Mouse (Mus musculus): Measurements from ENCODE around the gene Cep295nl. TPM values are rescaled to one million over a fixed set of nuclear protein-coding genes. Genes with fewer than 3 reads are reported as not detected.

The Cep295nl gene
- polyA plus RNA-seq, 1 experiment, result not detected

GRCm38 (mm10) chr11:118346395-118347096, 4.2 kb upstream of the Cep295nl start:
- H3K27ac ChIP-seq (replicated peaks; ENCODE audit: low read depth, low read length), result no peak overlapping the region
- H3K4me1 ChIP-seq (ENCODE audit: control insufficient read depth, insufficient read depth, insufficient read length, low read length), result peaks cover 4% of the 10 kb centered on the region; the same call in 1 of the 2 replicates

GRCm38 (mm10) chr11:118345693-118346092, 3.4 kb upstream of the Cep295nl start:
- Histone ChIP-seq H3K4me1 (ENCODE audit: control insufficient read depth, insufficient read depth, insufficient read length, low read length) (peaks cover 4% of the 10 kb centered on the region; the same call in 1 of the 2 replicates), H3K27ac (replicated peaks; ENCODE audit: low read depth, low read length) (no peak overlapping the region), H3K4me3 (ENCODE audit: insufficient read depth, low read depth, low read length) (no peak overlapping the region)

More at GRCm38 (mm10) chr11:118346395-118347096, 4.2 kb upstream of the Cep295nl start:
- no peak overlapping the region for H3K4me3 ChIP-seq (ENCODE audit: insufficient read depth, low read depth, low read length)

- no peak overlapping the region for H3K4me3 ChIP-seq (ENCODE audit: insufficient read depth, low read depth, low read length)
- H3K27ac ChIP-seq (replicated peaks; ENCODE audit: low read depth, low read length), result no peak overlapping the region
- H3K4me1 ChIP-seq (ENCODE audit: control insufficient read depth, insufficient read depth, insufficient read length, low read length), result peaks cover 4% of the 10 kb centered on the region; the same call in 1 of the 2 replicates
Observed at GRCm38 (mm10) chr11:118343629-118344028, 1.3 kb upstream of the Cep295nl start.

GRCm38 (mm10) chr11:118337491-118338168, 4.7 kb downstream of the Cep295nl start:
- no peak overlapping the region for H3K4me3 ChIP-seq (ENCODE audit: insufficient read depth, low read depth, low read length)
- no peak overlapping the region for H3K27ac ChIP-seq (replicated peaks; ENCODE audit: low read depth, low read length)
- H3K4me1 ChIP-seq (ENCODE audit: control insufficient read depth, insufficient read depth, insufficient read length, low read length), result no peaks in the 10 kb centered on the region

- Histone ChIP-seq H3K27ac (replicated peaks; ENCODE audit: low read depth, low read length) (no peak overlapping the region), H3K4me3 (ENCODE audit: insufficient read depth, low read depth, low read length) (no peak overlapping the region), H3K4me1 (ENCODE audit: control insufficient read depth, insufficient read depth, insufficient read length, low read length) (no peaks in the 10 kb centered on the region)
Observed at GRCm38 (mm10) chr11:118333431-118333830, 8.9 kb downstream of the Cep295nl start.

- Histone ChIP-seq H3K27ac (replicated peaks; ENCODE audit: low read depth, low read length) (peak overlapping the region; percentile 34; the same call in 1 of the 2 replicates), H3K4me3 (ENCODE audit: insufficient read depth, low read depth, low read length) (no peak overlapping the region), H3K4me1 (ENCODE audit: control insufficient read depth, insufficient read depth, insufficient read length, low read length) (no peaks in the 10 kb centered on the region)
Observed at GRCm38 (mm10) chr11:118332376-118332775, 9.9 kb downstream of the Cep295nl start.

- H3K4me1 ChIP-seq (ENCODE audit: control insufficient read depth, insufficient read depth, insufficient read length, low read length), result no peaks in the 10 kb centered on the region
- no peak overlapping the region for H3K27ac ChIP-seq (replicated peaks; ENCODE audit: low read depth, low read length)
- H3K4me3 ChIP-seq (ENCODE audit: insufficient read depth, low read depth, low read length), result no peak overlapping the region
Observed at GRCm38 (mm10) chr11:118330777-118331176, 11.5 kb downstream of the Cep295nl start.

GRCm38 (mm10) chr11:118330361-118330760, 11.9 kb downstream of the Cep295nl start:
- no peak overlapping the region for H3K4me3 ChIP-seq (ENCODE audit: insufficient read depth, low read depth, low read length)
- H3K4me1 ChIP-seq (ENCODE audit: control insufficient read depth, insufficient read depth, insufficient read length, low read length), result no peaks in the 10 kb centered on the region
- H3K27ac ChIP-seq (replicated peaks; ENCODE audit: low read depth, low read length), result no peak overlapping the region

- Histone ChIP-seq H3K4me1 (ENCODE audit: control insufficient read depth, insufficient read depth, insufficient read length, low read length) (peaks cover 2% of the 10 kb centered on the region; the same call in 1 of the 2 replicates), H3K27ac (replicated peaks; ENCODE audit: low read depth, low read length) (no peak overlapping the region), H3K4me3 (ENCODE audit: insufficient read depth, low read depth, low read length) (no peak overlapping the region)
Observed at GRCm38 (mm10) chr11:118328947-118329346, 13.4 kb downstream of the Cep295nl start.

- Histone ChIP-seq H3K4me3 (ENCODE audit: insufficient read depth, low read depth, low read length) (no peak overlapping the region), H3K27ac (replicated peaks; ENCODE audit: low read depth, low read length) (no peak overlapping the region)
Observed at GRCm38 (mm10) chr11:118328511-118328910, 13.8 kb downstream of the Cep295nl start.

GRCm38 (mm10) chr11:118326991-118327971, 15.0 kb downstream of the Cep295nl start:
- peak overlapping the region; percentile 49 for H3K27ac ChIP-seq (replicated peaks; ENCODE audit: low read depth, low read length)
- no peak overlapping the region for H3K4me3 ChIP-seq (ENCODE audit: insufficient read depth, low read depth, low read length)
- peaks cover 4% of the 10 kb centered on the region; the same call in 1 of the 2 replicates for H3K4me1 ChIP-seq (ENCODE audit: control insufficient read depth, insufficient read depth, insufficient read length, low read length)

More at GRCm38 (mm10) chr11:118328511-118328910, 13.8 kb downstream of the Cep295nl start:
- peaks cover 2% of the 10 kb centered on the region; the same call in 1 of the 2 replicates for H3K4me1 ChIP-seq (ENCODE audit: control insufficient read depth, insufficient read depth, insufficient read length, low read length)

GRCm38 (mm10) chr11:118326491-118326890, 15.8 kb downstream of the Cep295nl start:
- H3K27ac ChIP-seq (replicated peaks; ENCODE audit: low read depth, low read length), result 0 out of 2 replicates have a peak overlapping the region, but pooled peaks have one; percentile 26
- H3K4me3 ChIP-seq (ENCODE audit: insufficient read depth, low read depth, low read length), result no peak overlapping the region
- peaks cover 4% of the 10 kb centered on the region; the same call in 1 of the 2 replicates for H3K4me1 ChIP-seq (ENCODE audit: control insufficient read depth, insufficient read depth, insufficient read length, low read length)

GRCm38 (mm10) chr11:118324541-118324940, 17.8 kb downstream of the Cep295nl start:
- no peak overlapping the region for H3K4me3 ChIP-seq (ENCODE audit: insufficient read depth, low read depth, low read length)
- H3K27ac ChIP-seq (replicated peaks; ENCODE audit: low read depth, low read length), result no peak overlapping the region
- H3K4me1 ChIP-seq (ENCODE audit: control insufficient read depth, insufficient read depth, insufficient read length, low read length), result peaks cover 4% of the 10 kb centered on the region; the same call in 1 of the 2 replicates

GRCm38 (mm10) chr11:118323974-118324373, 18.3 kb downstream of the Cep295nl start:
- Histone ChIP-seq H3K4me3 (ENCODE audit: insufficient read depth, low read depth, low read length) (no peak overlapping the region), H3K27ac (replicated peaks; ENCODE audit: low read depth, low read length) (no peak overlapping the region), H3K4me1 (ENCODE audit: control insufficient read depth, insufficient read depth, insufficient read length, low read length) (peaks cover 4% of the 10 kb centered on the region; the same call in 1 of the 2 replicates)
